Mouse (Mus musculus): ENCODE results near the gene Frmd7. TPM values are rescaled to one million over a fixed set of nuclear protein-coding genes. Genes with fewer than 3 reads are reported as not detected.

Frmd7 gene
- not detected in 2 replicates for total RNA-seq (2023)

GRCm38 (mm10) chrX:50942610-50943009 is at the start of gene Frmd7:
Gene Frmd7, minus strand, starts transcription at chrX:50942710.

Other genes starting within 250 kb of the Frmd7 start
- gene Stk26, start 101.7 kb downstream of the Frmd7 start, total RNA-seq (2023) = 46.9 and 52.2 TPM in 2 replicates
- 56.6 and 57.9 TPM in 2 replicates for gene Rap2c, start 75.3 kb upstream of the Frmd7 start, total RNA-seq (2023)